Mouse (Mus musculus) neutrophil, adult 83 days (primary cell): ENCODE data around the gene Mup10. TPM values are rescaled to one million over a fixed set of nuclear protein-coding genes. Genes with fewer than 3 reads are reported as not detected.

Experiments
- total RNA-seq, 2 experiments: library from RNA; stranded (reverse); gene quantifications; one replicate each; pipeline ENCODE4 v1.2.4; 2023

The Mup10 gene
- total RNA-seq: not detected

GRCm38 (mm10) chr4:60582099-60582498 lies at the start of gene Mup10:
TSS of gene Mup10 (minus strand) at chr4:60582199.

Other genes starting within 250 kb of the Mup10 start
- gene Mup9, start 160.2 kb downstream of the Mup10 start, total RNA-seq: not detected
- not detected for gene Mup1, start 80.2 kb downstream of the Mup10 start, total RNA-seq
- not detected for gene Mup11, start 80.2 kb upstream of the Mup10 start, total RNA-seq
- not detected for gene Mup12, start 159.1 kb upstream of the Mup10 start, total RNA-seq
- not detected for gene Mup22, start 239.3 kb upstream of the Mup10 start, total RNA-seq